Mouse (Mus musculus) limb, embryonic 14.5 days (tissue): Measurements from ENCODE around the gene Notch4. TPM values are rescaled to one million over a fixed set of nuclear protein-coding genes. Genes with fewer than 3 reads are reported as not detected.
"Not testable (repeated sequence)": the region's sequence is repeated elsewhere in the genome, so short reads cannot be mapped to it uniquely, and the experiment has no call there.

ENCODE experiments used
- ATAC-seq: fragments of 200-750 bp; cut with Nextera tagmentation; 2 replicates; pipeline ENCODE4 v1.8.0; 2017; ENCODE audit warnings: low read depth, moderate number of reproducible peaks, moderate TSS enrichment; ENCODE audit not compliant: low FRiP score
- DNase-seq: peaks from one replicate; pipeline ENCODE4 v3.0.0-alpha.2; 2015; ENCODE audit warnings: low spot score
- H3K27ac ChIP-seq: fragments of 300-500 bp; sonication (generic); replicated peaks from 2 replicates; pipeline ENCODE4 v1.5.1; 2014; ENCODE audit warnings: low read depth, mild to moderate bottlenecking, low read length, moderate library complexity, mixed read lengths
- H3K27me3 ChIP-seq: fragments of 300-500 bp; sonication (generic); 2 replicates; pipeline ENCODE4 v1.6.1; 2014; ENCODE audit warnings: low read length, mixed read lengths; ENCODE audit not compliant: control insufficient read depth, insufficient read depth
- H3K36me3 ChIP-seq: fragments of 300-500 bp; sonication (generic); 2 replicates; pipeline ENCODE4 v1.6.1; 2014; ENCODE audit warnings: mild to moderate bottlenecking, low read length, moderate library complexity, mixed read lengths; ENCODE audit not compliant: control insufficient read depth, insufficient read depth
- H3K4me1 ChIP-seq: fragments of 300-500 bp; sonication (generic); 2 replicates; pipeline ENCODE4 v1.6.1; 2014; ENCODE audit warnings: antibody characterized with exemption, low read length, mixed read lengths; ENCODE audit not compliant: control insufficient read depth, insufficient read depth
- H3K4me2 ChIP-seq: fragments of 300-500 bp; sonication (generic); replicated peaks from 2 replicates; pipeline ENCODE4 v1.6.1; 2014; ENCODE audit warnings: low read depth, mild to moderate bottlenecking, low read length, moderate library complexity; ENCODE audit not compliant: severe bottlenecking
- H3K4me3 ChIP-seq: fragments of 300-500 bp; sonication (generic); replicated peaks from 2 replicates; pipeline ENCODE4 v1.5.1; 2014; ENCODE audit warnings: low read length
- H3K9ac ChIP-seq: fragments of 300-500 bp; sonication (generic); 2 replicates; pipeline ENCODE4 v1.6.1; 2014; ENCODE audit warnings: mild to moderate bottlenecking, low read depth, low read length, moderate library complexity; ENCODE audit not compliant: severe bottlenecking
- H3K9me3 ChIP-seq: fragments of 300-500 bp; sonication (generic); 2 replicates; pipeline ENCODE4 v1.6.1; 2016; ENCODE audit warnings: low read length; ENCODE audit not compliant: control insufficient read depth
- POLR2A ChIP-seq: fragments of 200-500 bp; IDR thresholded peaks from 2 replicates; pipeline ENCODE4 v1.8.0; 2012; ENCODE audit warnings: inconsistent platforms, mild to moderate bottlenecking, moderate library complexity, borderline replicate concordance; ENCODE audit not compliant: insufficient read depth, insufficient read length; ENCODE audit errors: extremely low read depth
- WGBS: fragments of 180-500 bp; shearing (Covaris S2); extraction: QIAGEN DNeasy Blood & Tissue Kit; methylation state at CpG from one replicate; pipeline ENCODE4 v1.1.7; 2014; 5-methylcytosine and 5-hydroxymethylcytosine counted together
- polyA plus RNA-seq, 2 experiments: library from polyadenylated mRNA; depleted of rRNA in 1 of 2; stranded (reverse) in 1 of 2; unstranded in 1 of 2; fragments of >200 nt; fragmentation: Nextera tagmentation in 1 of 2; extraction: Ambion mirVana in 1 of 2; gene quantifications; 2 replicates each; pipeline versions ENCODE4 v1.2.1 to v1.2.3; 2012 to 2014

Notch4 gene
- polyA plus RNA-seq (2012; rRNA removed) (9.6 and 13.3 TPM in 2 replicates), polyA plus RNA-seq (2014; fragmentation: Nextera tagmentation; extraction: Ambion mirVana) (4.3 and 5.7 TPM in 2 replicates)

GRCm38 (mm10) chr17:34564003-34564421 lies at the start of gene Notch4:
Gene Notch4, plus strand, starts transcription at chr17:34564268.
- Histone ChIP-seq H3K4me1 (peaks cover 8% of the 10 kb centered on the region), H3K36me3 (no peaks in the 10 kb centered on the region), H3K4me2 (no peak within 1 kb of the TSS), H3K4me3 (no peak within 1 kb of the TSS; the same call in 1 of the 2 replicates), H3K27ac (0 out of 2 replicates have a peak within 1 kb of the TSS, but pooled peaks have one; percentile 7), H3K9ac (peak within 1 kb of the TSS; percentile 22; the same call in 1 of the 2 replicates), H3K27me3 (no peaks in the 10 kb centered on the region), H3K9me3 (no peaks in the 10 kb centered on the region)
- WGBS: 12% methylated on average over 6 of the region's 6 CpGs
- peak; percentile 47 for ATAC-seq
- TF ChIP-seq POLR2A: no peak
- DNase-seq: no peak

GRCm38 (mm10) chr17:34516514-34516913 lies 47.6 kb upstream of the Notch4 start:
- no peak overlapping the region for H3K9ac ChIP-seq
- no peaks in the 10 kb centered on the region for H3K36me3 ChIP-seq
- no peaks in the 10 kb centered on the region for H3K9me3 ChIP-seq
- H3K27ac ChIP-seq: no peak overlapping the region
- DNase-seq (no peak), ATAC-seq (no peak)
- H3K4me1 ChIP-seq: no peaks in the 10 kb centered on the region
- H3K4me2 ChIP-seq: no peak overlapping the region
- WGBS: 82% methylated on average over 2 of the region's 2 CpGs
- H3K4me3 ChIP-seq: no peak overlapping the region
- H3K27me3 ChIP-seq: no peaks in the 10 kb centered on the region
- TF ChIP-seq POLR2A: no peak

DNA sequence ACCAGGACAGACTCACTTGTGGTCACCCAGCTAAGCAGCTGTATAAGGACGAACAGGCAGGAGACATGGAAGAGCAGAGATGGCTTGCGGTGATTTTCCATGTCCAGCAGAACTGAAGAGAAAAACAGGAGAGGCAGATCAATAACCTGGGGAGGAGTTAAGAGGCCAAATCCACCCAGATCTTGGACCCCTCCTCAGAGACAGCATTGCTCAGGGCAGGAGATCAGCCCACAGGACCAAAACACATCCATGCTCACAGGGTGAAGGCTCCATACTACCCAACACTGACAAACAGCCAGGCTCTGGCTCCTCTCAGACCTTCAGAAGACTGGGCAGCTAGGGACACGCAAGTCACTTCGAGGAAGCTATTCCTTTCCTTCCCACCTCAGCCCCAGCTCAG lies 46.8 kb upstream of the Notch4 start, which contains the start of gene Btnl6:
Gene Btnl6, minus strand, starts transcription at position 101 of the 400 bp plus-strand sequence.
- ATAC-seq: no peak
- Histone ChIP-seq H3K4me1 (no peaks in the 10 kb centered on the region), H3K4me2 (no peak within 1 kb of the TSS), H3K36me3 (no peaks in the 10 kb centered on the region), H3K4me3 (no peak within 1 kb of the TSS), H3K9me3 (no peaks in the 10 kb centered on the region), H3K9ac (no peak within 1 kb of the TSS), H3K27me3 (no peaks in the 10 kb centered on the region), H3K27ac (no peak within 1 kb of the TSS)
- no peak for DNase-seq
- WGBS: 81% methylated on average over 4 of the region's 4 CpGs
- TF ChIP-seq POLR2A: no peak

DNA sequence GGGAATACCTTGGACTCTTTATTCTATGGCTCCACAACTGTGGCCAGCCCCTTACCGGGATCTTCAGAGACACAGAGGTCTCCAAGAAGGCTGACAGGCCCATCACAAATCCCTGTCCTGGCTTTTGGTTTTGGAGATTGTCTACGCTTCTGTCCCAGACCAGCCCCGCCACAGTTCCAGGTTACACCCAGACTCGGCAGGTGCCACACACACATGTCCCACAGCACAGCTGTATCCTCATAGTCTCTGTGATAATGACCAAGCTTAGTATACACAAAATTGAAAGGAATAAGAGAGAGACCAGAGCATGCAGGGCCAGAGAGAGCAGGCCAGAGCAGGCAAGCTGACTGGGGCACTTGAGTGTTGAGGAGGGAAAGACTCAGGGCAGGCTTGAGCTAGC lies 46.3 kb upstream of the Notch4 start:
- Histone ChIP-seq H3K4me1 (no peaks in the 10 kb centered on the region), H3K36me3 (no peaks in the 10 kb centered on the region), H3K9ac (no peak overlapping the region), H3K9me3 (no peaks in the 10 kb centered on the region), H3K27me3 (no peaks in the 10 kb centered on the region), H3K4me2 (no peak overlapping the region), H3K4me3 (no peak overlapping the region), H3K27ac (no peak overlapping the region)
- no peak for ATAC-seq
- DNase-seq: no peak
- TF ChIP-seq POLR2A: no peak
- 86% methylated on average over 4 of the region's 4 CpGs for WGBS

DNA sequence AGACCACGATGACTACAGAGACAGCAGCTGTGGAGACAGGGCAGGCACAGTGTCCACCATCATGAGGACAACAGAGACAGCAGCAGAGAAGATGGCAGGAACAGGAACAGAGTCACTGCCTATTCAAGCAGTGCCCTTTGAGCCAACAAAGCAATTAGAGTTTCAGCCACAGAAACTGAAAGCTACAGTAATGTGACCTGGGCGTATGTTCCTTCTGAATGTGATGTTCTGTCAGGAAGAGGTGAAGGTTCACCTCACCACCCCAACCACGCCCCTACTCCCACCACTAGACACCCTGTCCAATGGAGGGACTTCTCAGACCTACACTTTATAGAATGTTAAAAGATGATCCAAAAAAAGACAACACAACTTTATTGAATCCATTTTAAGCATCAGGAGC lies 45.5 kb upstream of the Notch4 start:
- H3K4me3 ChIP-seq, H3K4me2 ChIP-seq, H3K9ac ChIP-seq, H3K4me1 ChIP-seq, DNase-seq, H3K27ac ChIP-seq, H3K27me3 ChIP-seq, H3K9me3 ChIP-seq, ATAC-seq, H3K36me3 ChIP-seq: not testable (repeated sequence)
- 68% methylated on average over 3 of the region's 3 CpGs for WGBS

DNA sequence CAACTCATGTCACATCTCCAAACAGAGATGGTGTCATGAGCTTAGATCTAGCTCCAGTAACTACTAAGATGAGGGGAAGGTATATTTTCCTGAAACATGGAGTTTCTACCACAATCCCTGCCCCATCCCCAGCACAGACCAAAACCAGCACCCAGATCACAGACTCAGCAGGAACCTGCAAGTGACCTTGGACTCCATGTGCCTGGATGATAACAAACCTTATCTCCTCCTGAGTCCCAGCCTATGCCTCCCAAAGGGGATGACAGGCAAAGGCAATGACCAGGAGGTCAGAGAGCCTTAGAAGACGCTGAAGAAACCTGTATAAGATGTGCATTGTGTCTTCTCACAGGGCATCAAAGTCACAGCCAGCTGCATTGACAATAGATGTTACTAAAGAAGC lies 45.1 kb upstream of the Notch4 start:
- Histone ChIP-seq H3K4me2 (no peak overlapping the region), H3K36me3 (no peaks in the 10 kb centered on the region), H3K9me3 (no peaks in the 10 kb centered on the region), H3K4me3 (no peak overlapping the region), H3K27ac (no peak overlapping the region), H3K4me1 (no peaks in the 10 kb centered on the region), H3K27me3 (no peaks in the 10 kb centered on the region), H3K9ac (no peak overlapping the region)
- WGBS: 68% methylated on average over 1 of the region's 1 CpGs
- DNase-seq: no peak
- no peak for ATAC-seq
- no peak for TF ChIP-seq POLR2A
